Mouse (Mus musculus): ENCODE measurements around the gene Pth1r. TPM values are rescaled to one million over a fixed set of nuclear protein-coding genes. Genes with fewer than 3 reads are reported as not detected.
"Not testable (repeated sequence)": the region's sequence is repeated elsewhere in the genome, so short reads cannot be mapped to it uniquely, and the experiment has no call there.

The Pth1r gene
- total RNA-seq, 2 experiments from 2014 or later = 1.3 TPM; not detected in 1

GRCm38 (mm10) chr9:110686472-110686871, 60.5 kb downstream of the Pth1r start:
- ATAC-seq (replicated peaks; ENCODE audit: low FRiP score, poor library complexity, severe bottlenecking) = no peak

- no peak for ATAC-seq (replicated peaks; ENCODE audit: low FRiP score, poor library complexity, severe bottlenecking)
Measured at GRCm38 (mm10) chr9:110685591-110685990, 61.4 kb downstream of the Pth1r start.

GRCm38 (mm10) chr9:110685187-110685586, 61.8 kb downstream of the Pth1r start:
- no peak for ATAC-seq (replicated peaks; ENCODE audit: low FRiP score, poor library complexity, severe bottlenecking)

DNA sequence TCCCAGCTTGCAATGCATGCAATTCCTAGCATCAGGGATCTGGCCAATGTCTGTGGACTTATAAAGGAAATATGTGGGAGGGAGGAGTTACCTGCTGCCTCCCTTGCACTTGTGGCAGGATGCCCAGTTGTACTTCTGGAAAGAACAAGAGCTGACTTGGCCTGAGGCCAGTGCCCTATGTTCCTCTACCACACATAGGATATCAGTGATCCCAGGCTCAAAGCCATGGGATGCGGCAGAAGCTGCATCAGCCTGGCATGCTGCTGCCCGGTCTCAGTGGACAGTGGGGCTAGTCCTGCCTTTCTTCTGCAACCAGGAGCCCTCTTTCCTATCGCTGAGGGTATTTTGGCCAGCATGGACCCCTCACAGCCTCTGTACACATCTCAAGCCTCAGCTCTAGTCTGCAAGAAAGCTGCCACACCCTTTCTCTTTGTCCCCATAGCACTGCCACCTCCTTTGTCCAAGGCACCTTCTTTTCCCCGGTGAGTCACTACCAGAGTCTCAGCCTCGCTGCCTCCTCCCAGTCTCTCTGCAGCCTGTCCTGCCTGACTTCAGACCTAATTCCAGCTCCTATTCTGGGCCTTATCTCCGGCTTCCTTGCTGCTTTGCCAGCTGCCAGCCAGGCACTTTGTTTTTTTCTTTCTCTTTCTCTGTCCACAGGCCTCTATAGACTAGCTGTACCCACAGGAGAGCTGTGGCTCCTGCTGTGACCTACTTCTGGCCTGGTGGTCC, 62.7 kb downstream of the Pth1r start:
- no peak for ATAC-seq (replicated peaks; ENCODE audit: low FRiP score, poor library complexity, severe bottlenecking)

GRCm38 (mm10) chr9:110683574-110684099, 63.3 kb downstream of the Pth1r start:
- ATAC-seq (replicated peaks; ENCODE audit: low FRiP score, poor library complexity, severe bottlenecking) = no peak

- ATAC-seq (replicated peaks; ENCODE audit: low FRiP score, poor library complexity, severe bottlenecking) = not testable (repeated sequence)
Measured at GRCm38 (mm10) chr9:110682697-110683096, 64.2 kb downstream of the Pth1r start.

DNA sequence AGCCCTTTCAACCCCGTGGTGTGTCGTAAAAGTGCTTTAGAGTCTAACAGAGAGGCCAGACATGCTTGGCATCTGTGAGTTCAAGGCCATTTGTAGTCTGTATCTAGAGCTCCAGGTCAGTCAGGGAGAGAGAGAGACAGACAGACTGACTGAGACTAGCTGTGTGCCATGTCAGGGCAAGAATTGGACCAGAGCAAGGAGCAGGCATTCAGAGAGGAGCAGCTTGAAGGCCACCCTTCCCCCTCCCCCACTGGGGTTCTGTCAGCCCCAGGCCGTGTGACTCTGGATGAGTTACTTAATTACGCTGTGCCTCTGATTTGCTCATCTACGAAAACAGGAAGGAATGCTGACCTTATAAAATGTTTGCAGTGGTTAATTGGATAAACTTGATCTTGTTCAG, 64.7 kb downstream of the Pth1r start:
- ATAC-seq (replicated peaks; ENCODE audit: low FRiP score, poor library complexity, severe bottlenecking) = no peak

GRCm38 (mm10) chr9:110681817-110682216, 65.1 kb downstream of the Pth1r start:
- ATAC-seq (replicated peaks; ENCODE audit: low FRiP score, poor library complexity, severe bottlenecking) = no peak

DNA sequence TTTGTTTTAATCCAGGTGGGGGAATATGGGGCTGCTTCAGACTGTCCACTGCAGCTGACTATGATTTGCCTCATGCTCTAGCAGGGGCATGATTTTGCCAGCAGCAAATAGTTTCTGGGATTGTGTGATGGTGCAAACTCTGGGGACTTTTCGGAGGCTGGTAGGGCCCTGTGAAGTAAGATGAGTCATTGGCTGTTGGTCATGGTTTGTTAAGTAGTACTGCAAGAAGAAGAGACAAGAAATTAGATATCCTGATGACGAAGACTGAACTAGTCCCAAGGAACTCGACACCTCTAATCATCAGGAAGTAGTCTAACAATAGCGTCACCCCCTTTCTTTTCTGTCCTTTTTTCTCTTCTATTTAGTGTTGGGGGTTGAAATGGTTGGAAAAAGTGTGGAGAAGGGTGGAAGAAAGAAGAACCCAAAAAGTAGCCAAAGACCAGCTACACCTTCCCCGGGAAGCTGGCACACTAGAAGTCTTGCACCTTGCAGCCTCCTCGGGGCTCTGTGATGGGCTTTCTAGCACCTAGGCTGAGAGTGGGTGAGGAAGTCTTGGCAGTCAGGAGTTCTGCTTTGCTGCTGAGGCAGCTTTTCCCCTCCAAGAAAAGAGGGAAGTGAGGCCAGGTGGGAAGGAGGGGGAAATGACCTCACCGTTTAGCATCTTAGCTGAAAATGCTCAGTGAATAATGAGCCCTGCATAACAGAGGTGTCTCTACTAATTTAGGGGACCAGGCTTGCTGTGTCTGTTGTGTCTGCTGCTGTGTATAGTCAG, 66.0 kb downstream of the Pth1r start:
- ATAC-seq (replicated peaks; ENCODE audit: low FRiP score, poor library complexity, severe bottlenecking) = no peak

GRCm38 (mm10) chr9:110678886-110679285, 68.1 kb downstream of the Pth1r start:
- ATAC-seq (replicated peaks; ENCODE audit: low FRiP score, poor library complexity, severe bottlenecking) = no peak

- peak; percentile 62 for ATAC-seq (replicated peaks; ENCODE audit: low FRiP score, poor library complexity, severe bottlenecking)
Measured at GRCm38 (mm10) chr9:110676492-110676911, 70.4 kb downstream of the Pth1r start.

GRCm38 (mm10) chr9:110673107-110673752, 73.7 kb downstream of the Pth1r start:
- ATAC-seq (replicated peaks; ENCODE audit: low FRiP score, poor library complexity, severe bottlenecking) = no peak

DNA sequence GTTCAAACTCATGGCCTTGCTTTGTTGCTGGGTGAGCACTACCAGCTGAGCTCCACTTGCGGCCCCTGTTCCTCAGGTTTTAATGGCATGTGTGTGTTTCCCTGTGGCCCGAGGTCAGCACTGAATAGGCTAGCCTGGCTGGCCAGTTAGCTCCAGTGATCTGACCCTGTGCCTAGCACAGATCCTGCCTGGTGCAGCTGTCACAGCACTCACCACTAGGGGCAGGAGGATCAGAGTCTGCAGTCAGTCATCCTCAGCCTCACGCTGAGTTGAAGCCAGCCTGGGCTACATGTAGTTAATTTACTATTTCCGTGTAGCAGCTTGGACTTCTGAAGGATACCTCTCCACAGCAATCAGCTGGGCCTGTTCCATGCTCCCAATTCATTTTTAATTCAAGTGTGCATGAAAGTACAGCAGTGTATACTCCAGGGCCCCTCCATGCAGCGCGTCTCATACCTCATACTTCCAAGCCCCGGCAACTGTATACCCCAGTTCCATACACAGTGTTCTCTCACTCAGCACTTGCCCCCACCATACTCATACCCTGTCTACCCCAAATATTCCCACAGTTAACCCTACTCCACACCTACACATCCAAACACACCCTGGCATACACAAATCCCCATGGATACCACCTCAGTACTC, 74.4 kb downstream of the Pth1r start:
- ATAC-seq (replicated peaks; ENCODE audit: low FRiP score, poor library complexity, severe bottlenecking) = 0 out of 2 replicates have a peak, but pooled peaks have one; percentile 58

Other genes starting within 250 kb of the Pth1r start
- 157 and 174 TPM in 2 replicates for gene Setd2, start 214.5 kb downstream of the Pth1r start, total RNA-seq (2015; ENCODE audit: low replicate concordance)
- 279 and 283 TPM in 2 replicates for gene Setd2, start 214.5 kb downstream of the Pth1r start, total RNA-seq (2017; ENCODE audit: low replicate concordance)
- 2.2 TPM in 1 of 2 replicates, not detected in the other for gene Nradd, start 122.7 kb downstream of the Pth1r start, total RNA-seq (2015; ENCODE audit: low replicate concordance)
- 1.3 TPM in 1 of 2 replicates, not detected in the other for gene Nradd, start 122.7 kb downstream of the Pth1r start, total RNA-seq (2017; ENCODE audit: low replicate concordance)
- gene Nbeal2, start 93.0 kb downstream of the Pth1r start, total RNA-seq (2015; ENCODE audit: low replicate concordance) = 9.4 and 16.3 TPM in 2 replicates
- 1.4 and 10.1 TPM in 2 replicates for gene Nbeal2, start 93.0 kb downstream of the Pth1r start, total RNA-seq (2017; ENCODE audit: low replicate concordance)
- gene Ccdc12, start 90.6 kb downstream of the Pth1r start, total RNA-seq (2015; ENCODE audit: low replicate concordance) = 59.8 and 67.1 TPM in 2 replicates
- gene Ccdc12, start 90.6 kb downstream of the Pth1r start, total RNA-seq (2017; ENCODE audit: low replicate concordance) = 32.8 and 34.5 TPM in 2 replicates
- gene Myl3, start 5.3 kb downstream of the Pth1r start, total RNA-seq (2015; ENCODE audit: low replicate concordance) = not detected in 2 replicates
- not detected in 2 replicates for gene Myl3, start 5.3 kb downstream of the Pth1r start, total RNA-seq (2017; ENCODE audit: low replicate concordance)
- gene Prss42, start 51.0 kb upstream of the Pth1r start, total RNA-seq (2015; ENCODE audit: low replicate concordance) = not detected in 2 replicates
- not detected in 2 replicates for gene Prss42, start 51.0 kb upstream of the Pth1r start, total RNA-seq (2017; ENCODE audit: low replicate concordance)
- gene Prss44, start 66.8 kb upstream of the Pth1r start, total RNA-seq (2015; ENCODE audit: low replicate concordance) = not detected in 2 replicates
- gene Prss44, start 66.8 kb upstream of the Pth1r start, total RNA-seq (2017; ENCODE audit: low replicate concordance) = not detected in 2 replicates
- not detected in 2 replicates for gene Prss43, start 79.5 kb upstream of the Pth1r start, total RNA-seq (2015; ENCODE audit: low replicate concordance)
- gene Prss43, start 79.5 kb upstream of the Pth1r start, total RNA-seq (2017; ENCODE audit: low replicate concordance) = not detected in 2 replicates
- not detected in 2 replicates for gene Prss45, start 87.4 kb upstream of the Pth1r start, total RNA-seq (2015; ENCODE audit: low replicate concordance)
- not detected in 2 replicates for gene Prss45, start 87.4 kb upstream of the Pth1r start, total RNA-seq (2017; ENCODE audit: low replicate concordance)
- not detected in 2 replicates for gene Prss46, start 97.4 kb upstream of the Pth1r start, total RNA-seq (2015; ENCODE audit: low replicate concordance)
- gene Prss46, start 97.4 kb upstream of the Pth1r start, total RNA-seq (2017; ENCODE audit: low replicate concordance) = not detected in 2 replicates
- not detected in 2 replicates for gene Prss50, start 110.8 kb upstream of the Pth1r start, total RNA-seq (2015; ENCODE audit: low replicate concordance)
- gene Prss50, start 110.8 kb upstream of the Pth1r start, total RNA-seq (2017; ENCODE audit: low replicate concordance) = not detected in 2 replicates
- gene Als2cl, start 132.7 kb upstream of the Pth1r start, total RNA-seq (2015; ENCODE audit: low replicate concordance) = 0.36 TPM in 1 of 2 replicates, not detected in the other
- 0.26 TPM in 1 of 2 replicates, not detected in the other for gene Als2cl, start 132.7 kb upstream of the Pth1r start, total RNA-seq (2017; ENCODE audit: low replicate concordance)
- gene Tmie, start 133.0 kb upstream of the Pth1r start, total RNA-seq (2015; ENCODE audit: low replicate concordance) = not detected in 2 replicates
- gene Tmie, start 133.0 kb upstream of the Pth1r start, total RNA-seq (2017; ENCODE audit: low replicate concordance) = not detected in 2 replicates
- not detected in 2 replicates for gene Fam240a, start 169.7 kb upstream of the Pth1r start, total RNA-seq (2015; ENCODE audit: low replicate concordance)
- not detected in 2 replicates for gene Fam240a, start 169.7 kb upstream of the Pth1r start, total RNA-seq (2017; ENCODE audit: low replicate concordance)
- not detected in 2 replicates for gene Tdgf1, start 199.0 kb upstream of the Pth1r start, total RNA-seq (2015; ENCODE audit: low replicate concordance)
- not detected in 2 replicates for gene Tdgf1, start 199.0 kb upstream of the Pth1r start, total RNA-seq (2017; ENCODE audit: low replicate concordance)
- 0.72 TPM in 1 of 2 replicates, not detected in the other for gene Lrrc2, start 204.4 kb upstream of the Pth1r start, total RNA-seq (2015; ENCODE audit: low replicate concordance)
- gene Lrrc2, start 204.4 kb upstream of the Pth1r start, total RNA-seq (2017; ENCODE audit: low replicate concordance) = not detected in 2 replicates
- gene Rtp3, start 243.4 kb upstream of the Pth1r start, total RNA-seq (2015; ENCODE audit: low replicate concordance) = not detected in 2 replicates
- gene Rtp3, start 243.4 kb upstream of the Pth1r start, total RNA-seq (2017; ENCODE audit: low replicate concordance) = not detected in 2 replicates